Mouse (Mus musculus) forebrain, embryonic 15.5 days (tissue): ENCODE results near the gene Mill1. TPM values are rescaled to one million over a fixed set of nuclear protein-coding genes. Genes with fewer than 3 reads are reported as not detected.
"Not testable (repeated sequence)": the region's sequence is repeated elsewhere in the genome, so short reads cannot be mapped to it uniquely, and the experiment has no call there.

Experiments used
- ATAC-seq: fragments of 200-750 bp; cut with Nextera tagmentation; replicated peaks from 2 replicates; pipeline ENCODE4 v1.8.0; 2017; ENCODE audit warnings: mild to moderate bottlenecking, moderate TSS enrichment, moderate library complexity
- H3K27ac ChIP-seq: fragments of 300-500 bp; sonication (generic); replicated peaks from 2 replicates; pipeline ENCODE4 v1.5.1; 2015; ENCODE audit warnings: mild to moderate bottlenecking, inconsistent platforms
- H3K27me3 ChIP-seq: fragments of 300-500 bp; sonication (generic); 2 replicates; pipeline ENCODE4 v1.6.1; 2015; ENCODE audit warnings: inconsistent platforms
- H3K36me3 ChIP-seq: fragments of 300-500 bp; sonication (generic); 2 replicates; pipeline ENCODE4 v1.6.1; 2015; ENCODE audit warnings: mild to moderate bottlenecking, inconsistent platforms
- H3K4me1 ChIP-seq: fragments of 300-500 bp; sonication (generic); 2 replicates; pipeline ENCODE4 v1.6.1; 2015; ENCODE audit warnings: inconsistent platforms
- H3K4me2 ChIP-seq: fragments of 300-500 bp; sonication (generic); replicated peaks from 2 replicates; pipeline ENCODE4 v1.6.1; 2015; ENCODE audit warnings: mild to moderate bottlenecking, inconsistent platforms
- H3K4me3 ChIP-seq: fragments of 300-500 bp; sonication (generic); 2 replicates; pipeline ENCODE4 v1.5.1; 2015; ENCODE audit warnings: mild to moderate bottlenecking, inconsistent platforms
- H3K9ac ChIP-seq: fragments of 300-500 bp; sonication (generic); replicated peaks from 2 replicates; pipeline ENCODE4 v1.6.1; 2015; ENCODE audit warnings: mild to moderate bottlenecking, inconsistent platforms
- H3K9me3 ChIP-seq: fragments of 300-500 bp; sonication (generic); 2 replicates; pipeline ENCODE4 v1.6.1; 2016; ENCODE audit warnings: inconsistent platforms
- WGBS: fragments of 180-500 bp; shearing (Covaris S2); methylation state at CpG from one replicate; pipeline ENCODE4 v1.1.7; 2015; ENCODE audit warnings: mixed read lengths; 5-methylcytosine and 5-hydroxymethylcytosine counted together
- polyA plus RNA-seq: library from polyadenylated mRNA; unstranded; fragments of >200 nt; fragmentation: Nextera tagmentation; extraction: Ambion mirVana; gene quantifications from 2 replicates; pipeline ENCODE4 v1.2.1, GENCODE M21; 2015

Gene Mill1
- not detected in 2 replicates for polyA plus RNA-seq

GRCm38 (mm10) chr7:18245047-18245446 is at the start of gene Mill1:
Gene Mill1 (plus strand): TSS chr7:18245347.
- Histone ChIP-seq H3K9me3 (0 out of 2 replicates have a peak, but pooled peaks cover 6% of the 10 kb centered on the region), H3K27me3 (no peaks in the 10 kb centered on the region), H3K27ac (no peak within 1 kb of the TSS), H3K36me3 (no peaks in the 10 kb centered on the region), H3K4me1 (no peaks in the 10 kb centered on the region), H3K9ac (no peak within 1 kb of the TSS), H3K4me2 (no peak within 1 kb of the TSS), H3K4me3 (no peak within 1 kb of the TSS)
- ATAC-seq: no peak
- WGBS: 59% methylated on average over 1 of the region's 1 CpGs

GRCm38 (mm10) chr7:18210938-18211337 is 34.2 kb upstream of the Mill1 start:
- ATAC-seq: no peak
- Histone ChIP-seq H3K9ac (no peak overlapping the region), H3K4me2 (no peak overlapping the region), H3K4me1 (no peaks in the 10 kb centered on the region), H3K9me3 (peaks cover 5% of the 10 kb centered on the region; the same call in 1 of the 2 replicates), H3K27me3 (no peaks in the 10 kb centered on the region), H3K27ac (no peak overlapping the region), H3K4me3 (no peak overlapping the region), H3K36me3 (no peaks in the 10 kb centered on the region)
- WGBS: 13% methylated on average over 9 of the region's 9 CpGs

GRCm38 (mm10) chr7:18214699-18215098 is 30.4 kb upstream of the Mill1 start:
- Histone ChIP-seq H3K4me3 (no peak overlapping the region), H3K9ac (no peak overlapping the region), H3K4me1 (no peaks in the 10 kb centered on the region), H3K9me3 (peaks cover 5% of the 10 kb centered on the region; the same call in 1 of the 2 replicates), H3K27ac (no peak overlapping the region), H3K36me3 (no peaks in the 10 kb centered on the region), H3K4me2 (no peak overlapping the region), H3K27me3 (no peaks in the 10 kb centered on the region)
- ATAC-seq: no peak
- 68% methylated on average over 1 of the region's 1 CpGs for WGBS

GRCm38 (mm10) chr7:18238561-18238960 is 6.6 kb upstream of the Mill1 start:
- 69% methylated on average over 2 of the region's 2 CpGs for WGBS

GRCm38 (mm10) chr7:18241217-18241616 is 3.9 kb upstream of the Mill1 start:
- no peak overlapping the region for H3K4me2 ChIP-seq
- H3K27ac ChIP-seq: no peak overlapping the region
- 83% methylated on average over 5 of the region's 5 CpGs for WGBS
- H3K4me3 ChIP-seq: no peak overlapping the region
- no peaks in the 10 kb centered on the region for H3K4me1 ChIP-seq
- H3K27me3 ChIP-seq: no peaks in the 10 kb centered on the region
- no peaks in the 10 kb centered on the region for H3K36me3 ChIP-seq
- H3K9ac ChIP-seq: no peak overlapping the region
- H3K9me3 ChIP-seq: 0 out of 2 replicates have a peak, but pooled peaks cover 6% of the 10 kb centered on the region
- ATAC-seq: no peak

More at GRCm38 (mm10) chr7:18238561-18238960, 6.6 kb upstream of the Mill1 start:
- H3K36me3 ChIP-seq: no peaks in the 10 kb centered on the region
- H3K27ac ChIP-seq: no peak overlapping the region
- no peak overlapping the region for H3K9ac ChIP-seq
- H3K4me2 ChIP-seq: no peak overlapping the region
- 0 out of 2 replicates have a peak, but pooled peaks cover 6% of the 10 kb centered on the region for H3K9me3 ChIP-seq
- ATAC-seq: no peak
- H3K4me3 ChIP-seq: no peak overlapping the region
- H3K27me3 ChIP-seq: no peaks in the 10 kb centered on the region
- no peaks in the 10 kb centered on the region for H3K4me1 ChIP-seq

GRCm38 (mm10) chr7:18243959-18244573 is 1.1 kb upstream of the Mill1 start:
- H3K27ac ChIP-seq, H3K27me3 ChIP-seq, H3K4me3 ChIP-seq, H3K36me3 ChIP-seq, H3K9ac ChIP-seq, ATAC-seq, H3K9me3 ChIP-seq, H3K4me1 ChIP-seq, H3K4me2 ChIP-seq: not testable (repeated sequence)
- 41% methylated on average over 1 of the region's 1 CpGs for WGBS

GRCm38 (mm10) chr7:18260219-18260618 is 15.1 kb downstream of the Mill1 start:
- Histone ChIP-seq H3K4me1 (no peaks in the 10 kb centered on the region), H3K27ac (no peak overlapping the region), H3K9me3 (peaks cover 21% of the 10 kb centered on the region), H3K9ac (no peak overlapping the region), H3K27me3 (no peaks in the 10 kb centered on the region), H3K36me3 (no peaks in the 10 kb centered on the region), H3K4me3 (no peak overlapping the region), H3K4me2 (no peak overlapping the region)
- WGBS: 55% methylated on average over 1 of the region's 1 CpGs
- ATAC-seq: no peak

GRCm38 (mm10) chr7:18265089-18265488 is 19.9 kb downstream of the Mill1 start:
- Histone ChIP-seq H3K27me3 (no peaks in the 10 kb centered on the region), H3K4me2 (no peak overlapping the region), H3K27ac (no peak overlapping the region), H3K9ac (no peak overlapping the region), H3K4me1 (no peaks in the 10 kb centered on the region), H3K36me3 (no peaks in the 10 kb centered on the region), H3K9me3 (peaks cover 31% of the 10 kb centered on the region), H3K4me3 (no peak overlapping the region)
- WGBS: 56% methylated on average over 5 of the region's 5 CpGs
- ATAC-seq: no peak

Other genes with a start within 250 kb of the Mill1 start
- gene Ceacam13, start 235.5 kb upstream of the Mill1 start, polyA plus RNA-seq: not detected in 2 replicates
- gene Ceacam12, start 179.4 kb upstream of the Mill1 start, polyA plus RNA-seq: not detected in 2 replicates
- not detected in 2 replicates for gene Igfl3, start 68.9 kb upstream of the Mill1 start, polyA plus RNA-seq
- gene Psg18, start 109.7 kb downstream of the Mill1 start, polyA plus RNA-seq: not detected in 2 replicates
- not detected in 2 replicates for gene Psg28, start 186.7 kb downstream of the Mill1 start, polyA plus RNA-seq
- not detected in 2 replicates for gene Psg26, start 238.8 kb downstream of the Mill1 start, polyA plus RNA-seq